Mouse (Mus musculus): ENCODE data around the gene Mc3r. TPM values are rescaled to one million over a fixed set of nuclear protein-coding genes. Genes with fewer than 3 reads are reported as not detected.

Gene Mc3r
- polyA plus RNA-seq, 1 experiment, result not detected

GRCm38 (mm10) chr2:172269907-172270306 lies 21.6 kb downstream of the Mc3r start:
- Histone ChIP-seq H3K4me1 (ENCODE audit: control insufficient read depth) (peaks cover 10% of the 10 kb centered on the region), H3K4me3 (replicated peaks) (no peak overlapping the region), H3K36me3 (ENCODE audit: control insufficient read depth) (no peaks in the 10 kb centered on the region), H3K9me3 (ENCODE audit: control insufficient read depth, low read length) (no peaks in the 10 kb centered on the region), H3K27me3 (ENCODE audit: control insufficient read depth) (peaks cover 31% of the 10 kb centered on the region)
- no peak for TF ChIP-seq TAL1 (IDR thresholded peaks at IDR 0.05; ENCODE audit: low read length)
- TF ChIP-seq GATA1 (IDR thresholded peaks at IDR 0.05; ENCODE audit: low read length), result no peak

GRCm38 (mm10) chr2:172270485-172270944 lies 22.2 kb downstream of the Mc3r start:
- TF ChIP-seq GATA1 (IDR thresholded peaks at IDR 0.05; ENCODE audit: low read length), result no peak
- no peak overlapping the region for H3K4me3 ChIP-seq (replicated peaks)
- no peaks in the 10 kb centered on the region for H3K9me3 ChIP-seq (ENCODE audit: control insufficient read depth, low read length)

GRCm38 (mm10) chr2:172270974-172271697 lies 22.8 kb downstream of the Mc3r start:
- no peaks in the 10 kb centered on the region for H3K36me3 ChIP-seq (ENCODE audit: control insufficient read depth)
- H3K4me1 ChIP-seq (ENCODE audit: control insufficient read depth), result peaks cover 13% of the 10 kb centered on the region
- TF ChIP-seq TAL1 (IDR thresholded peaks at IDR 0.05; ENCODE audit: low read length) (no peak), GATA1 (IDR thresholded peaks at IDR 0.05; ENCODE audit: low read length) (no peak)
- H3K9me3 ChIP-seq (ENCODE audit: control insufficient read depth, low read length), result no peaks in the 10 kb centered on the region
- H3K4me3 ChIP-seq (replicated peaks), result no peak overlapping the region
- peaks cover 25% of the 10 kb centered on the region for H3K27me3 ChIP-seq (ENCODE audit: control insufficient read depth)

More at GRCm38 (mm10) chr2:172270485-172270944, 22.2 kb downstream of the Mc3r start:
- peaks cover 10% of the 10 kb centered on the region for H3K4me1 ChIP-seq (ENCODE audit: control insufficient read depth)
- peaks cover 26% of the 10 kb centered on the region for H3K27me3 ChIP-seq (ENCODE audit: control insufficient read depth)
- no peaks in the 10 kb centered on the region for H3K36me3 ChIP-seq (ENCODE audit: control insufficient read depth)

- peaks cover 12% of the 10 kb centered on the region for H3K4me1 ChIP-seq (ENCODE audit: control insufficient read depth)
- peaks cover 19% of the 10 kb centered on the region for H3K27me3 ChIP-seq (ENCODE audit: control insufficient read depth)
- H3K4me3 ChIP-seq (replicated peaks), result no peak overlapping the region
- no peak for TF ChIP-seq TAL1 (IDR thresholded peaks at IDR 0.05; ENCODE audit: low read length)
- TF ChIP-seq GATA1 (IDR thresholded peaks at IDR 0.05; ENCODE audit: low read length), result no peak
- no peaks in the 10 kb centered on the region for H3K9me3 ChIP-seq (ENCODE audit: control insufficient read depth, low read length)
- H3K36me3 ChIP-seq (ENCODE audit: control insufficient read depth), result no peaks in the 10 kb centered on the region
Measured at GRCm38 (mm10) chr2:172274662-172275061, 26.4 kb downstream of the Mc3r start.

GRCm38 (mm10) chr2:172276155-172276554 lies 27.9 kb downstream of the Mc3r start:
- H3K9me3 ChIP-seq (ENCODE audit: control insufficient read depth, low read length), result no peaks in the 10 kb centered on the region
- no peaks in the 10 kb centered on the region for H3K36me3 ChIP-seq (ENCODE audit: control insufficient read depth)
- peaks cover 16% of the 10 kb centered on the region for H3K27me3 ChIP-seq (ENCODE audit: control insufficient read depth)
- TF ChIP-seq GATA1 (IDR thresholded peaks at IDR 0.05; ENCODE audit: low read length) (no peak), TAL1 (IDR thresholded peaks at IDR 0.05; ENCODE audit: low read length) (no peak)
- no peak overlapping the region for H3K4me3 ChIP-seq (replicated peaks)
- H3K4me1 ChIP-seq (ENCODE audit: control insufficient read depth), result peaks cover 19% of the 10 kb centered on the region

- TF ChIP-seq GATA1 (IDR thresholded peaks at IDR 0.05; ENCODE audit: low read length) (no peak), TAL1 (IDR thresholded peaks at IDR 0.05; ENCODE audit: low read length) (no peak)
- Histone ChIP-seq H3K36me3 (ENCODE audit: control insufficient read depth) (no peaks in the 10 kb centered on the region), H3K27me3 (ENCODE audit: control insufficient read depth) (peaks cover 16% of the 10 kb centered on the region), H3K9me3 (ENCODE audit: control insufficient read depth, low read length) (no peaks in the 10 kb centered on the region), H3K4me3 (replicated peaks) (no peak overlapping the region), H3K4me1 (ENCODE audit: control insufficient read depth) (peaks cover 21% of the 10 kb centered on the region)
Measured at GRCm38 (mm10) chr2:172278979-172279378, 30.7 kb downstream of the Mc3r start.

- Histone ChIP-seq H3K9me3 (ENCODE audit: control insufficient read depth, low read length) (no peaks in the 10 kb centered on the region), H3K27me3 (ENCODE audit: control insufficient read depth) (peaks cover 35% of the 10 kb centered on the region)
- TF ChIP-seq TAL1 (IDR thresholded peaks at IDR 0.05; ENCODE audit: low read length), result no peak
- TF ChIP-seq GATA1 (IDR thresholded peaks at IDR 0.05; ENCODE audit: low read length), result no peak
Measured at GRCm38 (mm10) chr2:172282071-172282710, 33.9 kb downstream of the Mc3r start.

GRCm38 (mm10) chr2:172287715-172288114 lies 39.4 kb downstream of the Mc3r start:
- Histone ChIP-seq H3K9me3 (ENCODE audit: control insufficient read depth, low read length) (no peaks in the 10 kb centered on the region), H3K27me3 (ENCODE audit: control insufficient read depth) (peaks cover 31% of the 10 kb centered on the region), H3K36me3 (ENCODE audit: control insufficient read depth) (no peaks in the 10 kb centered on the region; the same call in 1 of the 2 replicates), H3K4me1 (ENCODE audit: control insufficient read depth) (peaks cover 57% of the 10 kb centered on the region), H3K4me3 (replicated peaks) (no peak overlapping the region)
- TF ChIP-seq TAL1 (IDR thresholded peaks at IDR 0.05; ENCODE audit: low read length) (no peak), GATA1 (IDR thresholded peaks at IDR 0.05; ENCODE audit: low read length) (no peak)

More at GRCm38 (mm10) chr2:172282071-172282710, 33.9 kb downstream of the Mc3r start:
- no peak overlapping the region for H3K4me3 ChIP-seq (replicated peaks)
- peaks cover 20% of the 10 kb centered on the region for H3K4me1 ChIP-seq (ENCODE audit: control insufficient read depth)
- H3K36me3 ChIP-seq (ENCODE audit: control insufficient read depth), result no peaks in the 10 kb centered on the region

- Histone ChIP-seq H3K9me3 (ENCODE audit: control insufficient read depth, low read length) (no peaks in the 10 kb centered on the region), H3K36me3 (ENCODE audit: control insufficient read depth) (no peaks in the 10 kb centered on the region; the same call in 1 of the 2 replicates), H3K4me3 (replicated peaks) (peak overlapping the region; percentile 19), H3K4me1 (ENCODE audit: control insufficient read depth) (peaks cover 63% of the 10 kb centered on the region), H3K27me3 (ENCODE audit: control insufficient read depth) (peaks cover 23% of the 10 kb centered on the region)
- TF ChIP-seq TAL1 (IDR thresholded peaks at IDR 0.05; ENCODE audit: low read length) (no peak), GATA1 (IDR thresholded peaks at IDR 0.05; ENCODE audit: low read length) (no peak)
Measured at GRCm38 (mm10) chr2:172288965-172289364, 40.7 kb downstream of the Mc3r start.
